Mouse (Mus musculus) intestine, embryonic 15.5 days (tissue): ENCODE results near the gene Zdhhc7. TPM values are rescaled to one million over a fixed set of nuclear protein-coding genes. Genes with fewer than 3 reads are reported as not detected.

Experiments used
- ATAC-seq: fragments of 200-750 bp; cut with Nextera tagmentation; 2 replicates; pipeline ENCODE4 v1.8.0; 2017; ENCODE audit warnings: moderate TSS enrichment, moderate library complexity
- H3K27ac ChIP-seq: fragments of 300-500 bp; sonication (generic); 2 replicates; pipeline ENCODE4 v1.5.1; 2015; ENCODE audit warnings: mild to moderate bottlenecking, inconsistent platforms
- H3K27me3 ChIP-seq: fragments of 300-500 bp; sonication (generic); replicated peaks from 2 replicates; pipeline ENCODE4 v1.6.1; 2015; ENCODE audit warnings: inconsistent platforms
- H3K36me3 ChIP-seq: fragments of 300-500 bp; sonication (generic); 2 replicates; pipeline ENCODE4 v1.6.1; 2015; ENCODE audit warnings: inconsistent platforms
- H3K4me1 ChIP-seq: fragments of 300-500 bp; sonication (generic); replicated peaks from 2 replicates; pipeline ENCODE4 v1.6.1; 2015; ENCODE audit warnings: inconsistent platforms
- H3K4me2 ChIP-seq: fragments of 300-500 bp; sonication (generic); replicated peaks from 2 replicates; pipeline ENCODE4 v1.6.1; 2015; ENCODE audit warnings: mild to moderate bottlenecking, inconsistent platforms
- H3K4me3 ChIP-seq: fragments of 300-500 bp; sonication (generic); replicated peaks from 2 replicates; pipeline ENCODE4 v1.5.1; 2015; ENCODE audit warnings: inconsistent platforms
- H3K9ac ChIP-seq: fragments of 300-500 bp; sonication (generic); 2 replicates; pipeline ENCODE4 v1.6.1; 2015; ENCODE audit warnings: inconsistent platforms
- H3K9me3 ChIP-seq: fragments of 300-500 bp; sonication (generic); 2 replicates; pipeline ENCODE4 v1.6.1; 2016; ENCODE audit warnings: inconsistent platforms
- WGBS: fragments of 180-500 bp; shearing (Covaris S2); methylation state at CpG from one replicate; pipeline ENCODE4 v1.1.7; 2015; 5-methylcytosine and 5-hydroxymethylcytosine counted together
- polyA plus RNA-seq: library from polyadenylated mRNA; unstranded; fragments of >200 nt; fragmentation: Nextera tagmentation; extraction: Ambion mirVana; gene quantifications from 2 replicates; pipeline ENCODE4 v1.2.1, GENCODE M21; 2015

The Zdhhc7 gene
- polyA plus RNA-seq: 34.8 and 39.7 TPM in 2 replicates

GRCm38 (mm10) chr8:120101068-120101972 is at the start of gene Zdhhc7:
Zdhhc7 (minus strand) TSS chr8:120101482.
- Histone ChIP-seq H3K27me3 (no peaks in the 10 kb centered on the region), H3K4me2 (peak within 1 kb of the TSS; percentile 85), H3K36me3 (no peaks in the 10 kb centered on the region), H3K27ac (peak within 1 kb of the TSS; percentile 89), H3K9ac (peak within 1 kb of the TSS; percentile 92), H3K9me3 (no peaks in the 10 kb centered on the region), H3K4me1 (peaks cover 25% of the 10 kb centered on the region), H3K4me3 (peak within 1 kb of the TSS; percentile 96)
- under 1% methylated on average over 84 of the region's 88 CpGs for WGBS
- ATAC-seq: peak; percentile 81

GRCm38 (mm10) chr8:120150028-120150427 is 48.7 kb upstream of the Zdhhc7 start:
- H3K4me2 ChIP-seq: no peak overlapping the region
- no peak overlapping the region for H3K4me3 ChIP-seq
- peaks cover 4% of the 10 kb centered on the region; the same call in 1 of the 2 replicates for H3K27me3 ChIP-seq
- H3K4me1 ChIP-seq: peaks cover 10% of the 10 kb centered on the region; the same call in 1 of the 2 replicates
- 57% methylated on average over 12 of the region's 12 CpGs for WGBS
- H3K9ac ChIP-seq: no peak overlapping the region
- no peaks in the 10 kb centered on the region for H3K36me3 ChIP-seq
- no peak overlapping the region for H3K27ac ChIP-seq
- H3K9me3 ChIP-seq: no peaks in the 10 kb centered on the region; the same call in 1 of the 2 replicates
- ATAC-seq: no peak

GRCm38 (mm10) chr8:120146051-120146450 is 44.8 kb upstream of the Zdhhc7 start:
- 87% methylated on average over 1 of the region's 1 CpGs for WGBS
- Histone ChIP-seq H3K27me3 (peaks cover 3% of the 10 kb centered on the region; the same call in 1 of the 2 replicates), H3K36me3 (no peaks in the 10 kb centered on the region), H3K4me2 (no peak overlapping the region), H3K4me1 (0 out of 2 replicates have a peak, but pooled peaks cover under 1% of the 10 kb centered on the region), H3K4me3 (no peak overlapping the region), H3K9ac (no peak overlapping the region), H3K9me3 (no peaks in the 10 kb centered on the region; the same call in 1 of the 2 replicates), H3K27ac (no peak overlapping the region)
- ATAC-seq: no peak

GRCm38 (mm10) chr8:120144652-120145301 is 43.5 kb upstream of the Zdhhc7 start:
- 46% methylated on average over 12 of the region's 12 CpGs for WGBS
- no peak overlapping the region for H3K9ac ChIP-seq
- no peaks in the 10 kb centered on the region for H3K27me3 ChIP-seq

GRCm38 (mm10) chr8:120143911-120144651 is 42.8 kb upstream of the Zdhhc7 start:
- WGBS: 64% methylated on average over 15 of the region's 15 CpGs
- no peak overlapping the region for H3K27ac ChIP-seq

More at GRCm38 (mm10) chr8:120144652-120145301, 43.5 kb upstream of the Zdhhc7 start:
- Histone ChIP-seq H3K4me2 (no peak overlapping the region), H3K4me3 (no peak overlapping the region), H3K36me3 (no peaks in the 10 kb centered on the region), H3K27ac (no peak overlapping the region), H3K9me3 (no peaks in the 10 kb centered on the region; the same call in 1 of the 2 replicates), H3K4me1 (peaks cover 9% of the 10 kb centered on the region)
- no peak for ATAC-seq

GRCm38 (mm10) chr8:120140769-120141168 is 39.5 kb upstream of the Zdhhc7 start:
- no peak overlapping the region for H3K9ac ChIP-seq
- 54% methylated on average over 3 of the region's 3 CpGs for WGBS
- peak overlapping the region; percentile 6; the same call in 1 of the 2 replicates for H3K27ac ChIP-seq

More at GRCm38 (mm10) chr8:120143911-120144651, 42.8 kb upstream of the Zdhhc7 start:
- Histone ChIP-seq H3K9ac (no peak overlapping the region), H3K4me1 (peaks cover 16% of the 10 kb centered on the region), H3K4me2 (no peak overlapping the region), H3K9me3 (no peaks in the 10 kb centered on the region; the same call in 1 of the 2 replicates), H3K36me3 (no peaks in the 10 kb centered on the region), H3K27me3 (no peaks in the 10 kb centered on the region), H3K4me3 (no peak overlapping the region)
- ATAC-seq: no peak

GRCm38 (mm10) chr8:120138958-120139357 is 37.7 kb upstream of the Zdhhc7 start:
- Histone ChIP-seq H3K4me2 (no peak overlapping the region), H3K9me3 (no peaks in the 10 kb centered on the region), H3K36me3 (no peaks in the 10 kb centered on the region), H3K4me3 (no peak overlapping the region), H3K27ac (peak overlapping the region; percentile 76), H3K27me3 (no peaks in the 10 kb centered on the region), H3K4me1 (peaks cover 28% of the 10 kb centered on the region), H3K9ac (no peak overlapping the region)
- ATAC-seq: peak; percentile 85
- WGBS: 54% methylated on average over 2 of the region's 2 CpGs

More at GRCm38 (mm10) chr8:120140769-120141168, 39.5 kb upstream of the Zdhhc7 start:
- no peak overlapping the region for H3K4me3 ChIP-seq
- peaks cover 28% of the 10 kb centered on the region for H3K4me1 ChIP-seq
- H3K4me2 ChIP-seq: no peak overlapping the region
- ATAC-seq: 0 out of 2 replicates have a peak, but pooled peaks have one; percentile 29
- no peaks in the 10 kb centered on the region for H3K36me3 ChIP-seq
- no peaks in the 10 kb centered on the region for H3K27me3 ChIP-seq
- H3K9me3 ChIP-seq: no peaks in the 10 kb centered on the region; the same call in 1 of the 2 replicates

- ATAC-seq: no peak
- Histone ChIP-seq H3K4me3 (no peak overlapping the region), H3K9me3 (no peaks in the 10 kb centered on the region), H3K27me3 (no peaks in the 10 kb centered on the region), H3K36me3 (no peaks in the 10 kb centered on the region), H3K27ac (no peak overlapping the region), H3K4me1 (peaks cover 28% of the 10 kb centered on the region), H3K9ac (no peak overlapping the region), H3K4me2 (no peak overlapping the region)
- 66% methylated on average over 7 of the region's 7 CpGs for WGBS
These were observed 35.3 kb upstream of the Zdhhc7 start for GRCm38 (mm10) chr8:120136618-120137017.

- no peak overlapping the region for H3K27ac ChIP-seq
- no peak overlapping the region for H3K4me3 ChIP-seq
- no peak overlapping the region for H3K4me2 ChIP-seq
- H3K36me3 ChIP-seq: no peaks in the 10 kb centered on the region
- no peak overlapping the region for H3K9ac ChIP-seq
- peaks cover 24% of the 10 kb centered on the region for H3K4me1 ChIP-seq
- no peaks in the 10 kb centered on the region for H3K9me3 ChIP-seq
- H3K27me3 ChIP-seq: no peaks in the 10 kb centered on the region
- ATAC-seq: no peak
- 90% methylated on average over 7 of the region's 7 CpGs for WGBS
These were observed 34.4 kb upstream of the Zdhhc7 start for GRCm38 (mm10) chr8:120135687-120136086.

- 81% methylated on average over 7 of the region's 7 CpGs for WGBS
- no peaks in the 10 kb centered on the region for H3K27me3 ChIP-seq
- no peak overlapping the region for H3K27ac ChIP-seq
- no peak overlapping the region for H3K4me2 ChIP-seq
- no peaks in the 10 kb centered on the region for H3K9me3 ChIP-seq
- no peak overlapping the region for H3K9ac ChIP-seq
- ATAC-seq: no peak
- H3K36me3 ChIP-seq: no peaks in the 10 kb centered on the region
- peaks cover 6% of the 10 kb centered on the region; the same call in 1 of the 2 replicates for H3K4me1 ChIP-seq
- no peak overlapping the region for H3K4me3 ChIP-seq
These were observed 31.9 kb upstream of the Zdhhc7 start for GRCm38 (mm10) chr8:120133169-120133568.

GRCm38 (mm10) chr8:120131158-120131557 is 29.9 kb upstream of the Zdhhc7 start:
- H3K4me3 ChIP-seq: no peak overlapping the region
- no peak for ATAC-seq
- WGBS: 89% methylated on average over 8 of the region's 8 CpGs
- H3K27me3 ChIP-seq: no peaks in the 10 kb centered on the region
- H3K9me3 ChIP-seq: no peaks in the 10 kb centered on the region
- peaks cover 11% of the 10 kb centered on the region for H3K4me1 ChIP-seq
- H3K27ac ChIP-seq: no peak overlapping the region
- no peaks in the 10 kb centered on the region for H3K36me3 ChIP-seq
- no peak overlapping the region for H3K9ac ChIP-seq
- H3K4me2 ChIP-seq: no peak overlapping the region
